Mouse (Mus musculus) kidney, embryonic 16.5 days (tissue): ENCODE results near the gene Olfr9. TPM values are rescaled to one million over a fixed set of nuclear protein-coding genes. Genes with fewer than 3 reads are reported as not detected.
"Not testable (repeated sequence)": the region's sequence is repeated elsewhere in the genome, so short reads cannot be mapped to it uniquely, and the experiment has no call there.

Source experiments
- ATAC-seq: fragments of 200-750 bp; cut with Nextera tagmentation; 2 replicates; pipeline ENCODE4 v1.8.0; 2017; ENCODE audit warnings: moderate TSS enrichment; ENCODE audit not compliant: low FRiP score, low TSS enrichment
- H3K27ac ChIP-seq: fragments of 300-500 bp; sonication (generic); 2 replicates; pipeline ENCODE4 v1.5.1; 2014; ENCODE audit warnings: low read length
- H3K27me3 ChIP-seq: fragments of 300-500 bp; sonication (generic); 2 replicates; pipeline ENCODE4 v1.6.1; 2014; ENCODE audit warnings: low read length, control low read depth, mixed read lengths; ENCODE audit not compliant: insufficient read depth
- H3K36me3 ChIP-seq: fragments of 300-500 bp; sonication (generic); 2 replicates; pipeline ENCODE4 v1.6.1; 2014; ENCODE audit warnings: low read length, control low read depth, mixed read lengths; ENCODE audit not compliant: insufficient read depth
- H3K4me1 ChIP-seq: fragments of 300-500 bp; sonication (generic); 2 replicates; pipeline ENCODE4 v1.6.1; 2014; ENCODE audit warnings: low read length, control low read depth, mixed read lengths; ENCODE audit not compliant: insufficient read depth
- H3K4me2 ChIP-seq: fragments of 300-500 bp; sonication (generic); replicated peaks from 2 replicates; pipeline ENCODE4 v1.6.1; 2014; ENCODE audit warnings: low read depth, low read length
- H3K4me3 ChIP-seq: fragments of 300-500 bp; sonication (generic); 2 replicates; pipeline ENCODE4 v1.5.1; 2014; ENCODE audit warnings: mild to moderate bottlenecking, low read length
- H3K9ac ChIP-seq: fragments of 300-500 bp; sonication (generic); replicated peaks from 2 replicates; pipeline ENCODE4 v1.6.1; 2014; ENCODE audit warnings: low read length
- H3K9me3 ChIP-seq: fragments of 300-500 bp; sonication (generic); 2 replicates; pipeline ENCODE4 v1.6.1; 2016; ENCODE audit warnings: low read length, control low read depth
- WGBS: fragments of 180-500 bp; shearing (Covaris S2); extraction: QIAGEN DNeasy Blood & Tissue Kit; methylation state at CpG from one replicate; pipeline ENCODE4 v1.1.7; 2014; 5-methylcytosine and 5-hydroxymethylcytosine counted together
- polyA plus RNA-seq: library from polyadenylated mRNA; unstranded; fragments of >200 nt; fragmentation: Nextera tagmentation; extraction: Ambion mirVana; gene quantifications from 2 replicates; pipeline ENCODE4 v1.2.1, GENCODE M21; 2015

Olfr9 gene
- polyA plus RNA-seq, 1 experiment from 2014 or later, result not detected

DNA sequence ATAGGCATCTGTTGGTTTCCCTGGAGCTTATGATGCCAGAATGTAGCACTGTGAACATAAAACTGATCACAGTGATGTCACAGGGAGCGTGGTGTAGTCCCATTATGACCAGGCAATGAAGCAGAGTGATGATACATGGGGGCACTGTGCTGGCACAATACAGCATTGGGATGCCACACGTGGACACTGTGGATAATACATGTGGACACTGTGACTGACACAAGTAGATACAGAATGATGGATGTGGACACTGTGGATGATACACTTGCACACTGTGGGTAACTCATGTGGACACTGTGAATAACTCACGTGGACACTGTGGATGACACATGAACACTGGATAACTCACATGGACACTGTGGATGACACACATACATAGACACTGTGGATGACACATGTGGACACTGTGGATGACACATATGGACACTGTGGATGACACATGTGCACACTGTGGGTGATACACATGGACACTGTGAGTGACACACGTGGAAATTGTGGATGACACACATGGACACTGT is 7.4 kb downstream of the Olfr9 start:
- Histone ChIP-seq H3K27me3 (no peaks in the 10 kb centered on the region), H3K9ac (no peak overlapping the region), H3K9me3 (no peaks in the 10 kb centered on the region), H3K4me3 (no peak overlapping the region), H3K27ac (no peak overlapping the region), H3K36me3 (no peaks in the 10 kb centered on the region), H3K4me1 (no peaks in the 10 kb centered on the region), H3K4me2 (no peak overlapping the region)
- WGBS, result 76% methylated on average over 4 of the region's 4 CpGs
- peak; percentile 31; the same call in 1 of the 2 replicates for ATAC-seq

DNA sequence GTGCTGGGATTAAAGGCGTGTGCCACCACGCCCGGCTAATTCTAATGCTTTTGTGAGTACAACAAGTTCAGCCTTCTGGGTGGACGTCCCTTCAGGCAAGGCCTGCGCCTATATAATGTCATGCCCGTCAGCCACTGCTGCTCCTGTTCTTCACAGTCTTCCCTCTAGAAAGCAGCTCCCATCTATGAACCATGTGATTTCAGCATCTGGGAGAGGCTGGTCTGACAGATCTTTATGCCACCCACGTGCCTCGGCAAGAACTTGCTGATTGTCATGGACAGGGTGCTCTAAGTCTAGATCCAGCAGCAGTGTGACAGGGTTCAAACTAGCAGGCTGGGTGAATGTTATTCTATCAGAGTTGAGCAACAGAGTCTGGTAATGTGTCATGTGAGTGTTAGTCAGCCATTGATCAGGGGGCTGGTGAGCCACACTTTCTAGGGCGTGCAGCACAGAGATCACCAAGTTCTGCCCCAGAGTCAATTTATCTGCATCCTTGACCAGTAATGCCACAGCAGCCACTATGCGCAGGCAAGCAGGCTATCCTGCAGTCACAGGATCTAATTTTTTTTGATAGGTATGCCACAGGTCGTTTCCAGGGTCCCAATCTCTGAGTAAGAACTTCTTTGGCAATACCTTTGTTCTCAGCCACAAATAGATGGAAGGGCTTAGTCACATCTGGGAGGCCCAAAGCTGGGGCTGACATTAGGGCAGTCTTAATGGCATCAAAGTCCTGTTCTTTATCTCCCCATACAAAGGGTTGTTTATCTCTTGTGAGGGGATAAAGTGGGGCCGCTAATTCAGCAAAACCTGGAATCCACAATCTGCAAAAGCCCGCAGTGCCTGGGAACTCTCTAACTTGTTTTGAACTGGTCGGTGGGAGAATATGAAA is 15.0 kb downstream of the Olfr9 start:
- no peak for ATAC-seq
- no peak overlapping the region for H3K4me3 ChIP-seq
- no peaks in the 10 kb centered on the region for H3K36me3 ChIP-seq
- no peak overlapping the region for H3K27ac ChIP-seq
- H3K9ac ChIP-seq, result no peak overlapping the region
- H3K4me2 ChIP-seq, result no peak overlapping the region
- WGBS, result 82% methylated on average over 14 of the region's 14 CpGs
- no peaks in the 10 kb centered on the region for H3K4me1 ChIP-seq
- no peaks in the 10 kb centered on the region for H3K27me3 ChIP-seq
- peaks cover 4% of the 10 kb centered on the region; the same call in 1 of the 2 replicates for H3K9me3 ChIP-seq

GRCm38 (mm10) chr10:129010288-129010841 is 21.1 kb downstream of the Olfr9 start, which contains the start of gene Olfr763:
TSS of gene Olfr763 (plus strand) at chr10:129010791.
- 61% methylated on average over 2 of the region's 2 CpGs for WGBS
- Histone ChIP-seq H3K4me3 (no peak within 1 kb of the TSS), H3K4me2 (no peak within 1 kb of the TSS), H3K4me1 (no peaks in the 10 kb centered on the region), H3K9ac (no peak within 1 kb of the TSS), H3K27ac (no peak within 1 kb of the TSS), H3K27me3 (no peaks in the 10 kb centered on the region), H3K9me3 (peaks cover 4% of the 10 kb centered on the region; the same call in 1 of the 2 replicates), H3K36me3 (no peaks in the 10 kb centered on the region)
- no peak for ATAC-seq

- H3K4me3 ChIP-seq, result not testable (repeated sequence)
Measured at GRCm38 (mm10) chr10:129011511-129011910, 22.3 kb downstream of the Olfr9 start.

DNA sequence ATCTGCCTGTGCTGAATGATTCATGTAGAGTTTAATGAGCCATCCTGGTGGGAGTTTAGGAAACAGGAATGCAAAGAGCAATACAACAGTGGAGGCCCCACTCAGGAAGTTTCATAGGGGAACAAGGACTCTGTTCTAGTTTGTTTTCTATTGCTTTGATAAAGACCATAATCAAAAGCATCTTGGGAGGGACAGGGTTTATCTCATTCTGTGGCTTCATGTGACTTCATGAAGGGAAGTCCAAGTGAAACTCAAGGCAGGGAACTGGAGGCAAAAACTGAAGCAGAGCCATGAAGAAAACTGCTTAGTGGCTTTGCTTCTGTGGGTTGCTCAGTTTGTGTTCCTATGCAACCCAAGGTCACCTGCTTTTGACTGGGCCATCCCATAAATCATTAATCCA is 25.2 kb downstream of the Olfr9 start:
- no peaks in the 10 kb centered on the region for H3K36me3 ChIP-seq
- H3K27ac ChIP-seq, result no peak overlapping the region
- H3K4me2 ChIP-seq, result no peak overlapping the region
- no peak overlapping the region for H3K9ac ChIP-seq
- ATAC-seq, result no peak
- no peaks in the 10 kb centered on the region for H3K9me3 ChIP-seq
- H3K4me3 ChIP-seq, result no peak overlapping the region
- no peaks in the 10 kb centered on the region for H3K27me3 ChIP-seq
- H3K4me1 ChIP-seq, result no peaks in the 10 kb centered on the region

More at GRCm38 (mm10) chr10:129011511-129011910, 22.3 kb downstream of the Olfr9 start:
- not testable (repeated sequence) for H3K9ac ChIP-seq, H3K4me1 ChIP-seq, H3K27ac ChIP-seq, H3K36me3 ChIP-seq, H3K9me3 ChIP-seq, H3K4me2 ChIP-seq, H3K27me3 ChIP-seq
- 62% methylated on average over 2 of the region's 5 CpGs for WGBS
- ATAC-seq, result 0 out of 2 replicates have a peak, but pooled peaks have one; percentile 57

DNA sequence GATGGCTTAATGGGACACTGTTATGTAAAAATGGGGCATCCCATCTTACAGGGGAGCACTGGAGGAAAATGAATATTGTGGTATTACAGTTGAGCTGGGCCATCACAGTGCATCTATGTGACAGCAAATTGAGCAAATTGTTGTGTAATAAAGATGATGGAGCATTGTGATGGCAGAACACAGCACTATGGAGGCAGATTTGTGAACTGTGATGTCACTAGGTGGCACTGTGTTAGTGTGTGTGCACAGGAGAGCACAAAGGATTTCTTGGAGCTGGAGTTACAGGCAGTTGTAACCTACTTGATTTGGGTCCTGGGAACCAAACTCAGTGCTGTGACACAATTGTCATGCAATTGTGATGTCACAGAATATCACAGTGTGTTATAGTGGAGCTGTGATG is 34.1 kb downstream of the Olfr9 start:
- Histone ChIP-seq H3K4me2 (no peak overlapping the region), H3K9ac (no peak overlapping the region), H3K4me3 (no peak overlapping the region), H3K27me3 (no peaks in the 10 kb centered on the region), H3K4me1 (no peaks in the 10 kb centered on the region), H3K9me3 (no peaks in the 10 kb centered on the region), H3K27ac (no peak overlapping the region), H3K36me3 (no peaks in the 10 kb centered on the region)
- peak; percentile 23; the same call in 1 of the 2 replicates for ATAC-seq

GRCm38 (mm10) chr10:129026018-129026662 is 36.9 kb downstream of the Olfr9 start:
- H3K4me2 ChIP-seq, result no peak overlapping the region
- no peak overlapping the region for H3K4me3 ChIP-seq
- H3K9me3 ChIP-seq, result no peaks in the 10 kb centered on the region
- no peaks in the 10 kb centered on the region for H3K4me1 ChIP-seq
- H3K27me3 ChIP-seq, result no peaks in the 10 kb centered on the region
- no peak overlapping the region for H3K9ac ChIP-seq
- no peaks in the 10 kb centered on the region for H3K36me3 ChIP-seq
- no peak overlapping the region for H3K27ac ChIP-seq
- WGBS, result 61% methylated on average over 3 of the region's 3 CpGs
- ATAC-seq, result peak; percentile 51; the same call in 1 of the 2 replicates

- peak; percentile 46; the same call in 1 of the 2 replicates for ATAC-seq
- H3K9me3 ChIP-seq, result no peaks in the 10 kb centered on the region
- H3K36me3 ChIP-seq, result no peaks in the 10 kb centered on the region
- no peak overlapping the region for H3K4me3 ChIP-seq
- H3K4me1 ChIP-seq, result no peaks in the 10 kb centered on the region
- WGBS, result 24% methylated on average over 2 of the region's 2 CpGs
- no peak overlapping the region for H3K4me2 ChIP-seq
- H3K27me3 ChIP-seq, result no peaks in the 10 kb centered on the region
- no peak overlapping the region for H3K9ac ChIP-seq
- no peak overlapping the region for H3K27ac ChIP-seq
Measured at GRCm38 (mm10) chr10:129028343-129028742, 39.1 kb downstream of the Olfr9 start.

DNA sequence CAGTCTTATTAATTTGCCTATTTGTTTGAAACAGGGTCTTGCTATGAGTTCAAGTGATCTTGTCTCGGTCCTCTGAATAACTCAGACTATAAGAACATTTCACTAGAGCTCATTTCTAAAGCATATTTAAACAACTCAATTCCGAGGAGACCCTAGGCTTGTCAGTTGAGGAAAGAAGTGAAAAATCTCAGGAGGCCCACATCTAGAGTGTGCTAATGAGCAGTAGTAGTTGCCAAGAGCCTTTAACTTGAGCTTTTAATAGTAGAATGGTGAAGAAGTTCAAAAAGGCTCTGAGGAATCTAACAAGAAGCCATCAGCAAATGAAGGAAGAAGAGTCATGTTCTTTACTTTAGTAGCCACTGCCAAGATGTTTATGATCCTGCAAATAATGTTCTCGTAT is 50.6 kb downstream of the Olfr9 start, which contains the start of gene Olfr764-ps1:
TSS of gene Olfr764-ps1 (minus strand) at position 101 of the 400 bp plus-strand sequence.
- no peak within 1 kb of the TSS for H3K4me3 ChIP-seq
- H3K9me3 ChIP-seq, result no peaks in the 10 kb centered on the region
- H3K4me2 ChIP-seq, result no peak within 1 kb of the TSS
- H3K4me1 ChIP-seq, result no peaks in the 10 kb centered on the region
- no peaks in the 10 kb centered on the region for H3K36me3 ChIP-seq
- no peak within 1 kb of the TSS for H3K9ac ChIP-seq
- no peaks in the 10 kb centered on the region for H3K27me3 ChIP-seq
- WGBS, result 77% methylated on average over 3 of the region's 3 CpGs
- no peak within 1 kb of the TSS for H3K27ac ChIP-seq
- ATAC-seq, result no peak
